Mouse (Mus musculus) testis, adult 2 months (tissue): Measurements from ENCODE around the gene Stpg1. TPM values are rescaled to one million over a fixed set of nuclear protein-coding genes. Genes with fewer than 3 reads are reported as not detected.

Experiments
- H3K27ac ChIP-seq: fragments of 200-500 bp; 2 replicates; pipeline ENCODE4 v1.5.1; 2012; ENCODE audit warnings: low read depth, low read length; ENCODE audit not compliant: control insufficient read depth, insufficient read depth
- H3K27me3 ChIP-seq: fragments of 200-500 bp; 2 replicates; pipeline ENCODE4 v1.6.1; 2012; ENCODE audit warnings: mild to moderate bottlenecking, low read length, moderate library complexity; ENCODE audit not compliant: control insufficient read depth, insufficient read depth
- H3K36me3 ChIP-seq: fragments of 200-500 bp; 2 replicates; pipeline ENCODE4 v1.6.1; 2012; ENCODE audit warnings: mild to moderate bottlenecking, low read length; ENCODE audit not compliant: control insufficient read depth, insufficient read depth
- H3K4me1 ChIP-seq: fragments of 200-500 bp; 2 replicates; pipeline ENCODE4 v1.6.1; 2012; ENCODE audit warnings: low read length; ENCODE audit not compliant: control insufficient read depth, insufficient read depth
- H3K4me3 ChIP-seq: fragments of 200-500 bp; 2 replicates; pipeline ENCODE4 v1.5.1; 2012; ENCODE audit warnings: low read depth, mild to moderate bottlenecking, low read length, moderate library complexity, mixed read lengths; ENCODE audit not compliant: control insufficient read depth
- CTCF ChIP-seq: fragments of 200-500 bp; IDR thresholded peaks from 2 replicates; pipeline ENCODE4 v1.5.1; 2012; ENCODE audit warnings: low read depth, mild to moderate bottlenecking, inconsistent platforms, low read length, moderate library complexity; ENCODE audit not compliant: control insufficient read depth, insufficient read depth, insufficient replicate concordance
- POLR2A ChIP-seq: fragments of 200-500 bp; IDR thresholded peaks from 2 replicates; pipeline ENCODE4 v1.6.1; 2012; ENCODE audit warnings: low read depth, mild to moderate bottlenecking, inconsistent platforms, low read length, moderate library complexity; ENCODE audit not compliant: control insufficient read depth
- polyA plus RNA-seq: library from polyadenylated mRNA; depleted of rRNA; stranded (reverse); fragments of >200 nt; gene quantifications from 2 replicates; pipeline ENCODE4 v1.2.3, GENCODE M21; 2012; rRNA removed

Stpg1 gene
- polyA plus RNA-seq, 1 experiment = 126 TPM

- Histone ChIP-seq H3K36me3 (no peaks in the 10 kb centered on the region), H3K4me3 (no peak overlapping the region), H3K27ac (no peak overlapping the region), H3K4me1 (no peaks in the 10 kb centered on the region), H3K27me3 (no peaks in the 10 kb centered on the region)
- no peak for TF ChIP-seq POLR2A
- no peak for TF ChIP-seq CTCF
These were observed 90.2 kb downstream of the Stpg1 start for GRCm38 (mm10) chr4:135584838-135585237.

Other genes with a start within 250 kb of the Stpg1 start
- 20.9 and 21.0 TPM in 2 replicates for gene Clic4, start 222.0 kb upstream of the Stpg1 start, polyA plus RNA-seq
- gene Srrm1, start 141.5 kb upstream of the Stpg1 start, polyA plus RNA-seq = 23.5 and 25.7 TPM in 2 replicates
- 1.6 and 2.1 TPM in 2 replicates for gene Ncmap, start 96.6 kb upstream of the Stpg1 start, polyA plus RNA-seq
- 2.6 and 3.0 TPM in 2 replicates for gene Rcan3, start 60.9 kb upstream of the Stpg1 start, polyA plus RNA-seq
- 4.2 and 4.6 TPM in 2 replicates for gene Nipal3, start 248 bp downstream of the Stpg1 start, polyA plus RNA-seq
- 0.64 and 0.69 TPM in 2 replicates for gene Grhl3, start 78.8 kb downstream of the Stpg1 start, polyA plus RNA-seq
- 0.43 and 0.67 TPM in 2 replicates for gene Ifnlr1, start 191.5 kb downstream of the Stpg1 start, polyA plus RNA-seq
- 0.17 TPM in 1 of 2 replicates, not detected in the other for gene Il22ra1, start 233.4 kb downstream of the Stpg1 start, polyA plus RNA-seq